Mouse (Mus musculus): ENCODE measurements around the gene Kif20b.

The Kif20b gene

GRCm38 (mm10) chr19:34920531-34920930 is 1.6 kb upstream of the Kif20b start:
- DNase-seq (ENCODE audit: low spot score) = no peak

- no peak for DNase-seq (ENCODE audit: low spot score)
Measured at GRCm38 (mm10) chr19:34921253-34921651, 909 bp upstream of the Kif20b start.

GRCm38 (mm10) chr19:34922603-34922963 is 422 bp downstream of the Kif20b start:
- no peak for DNase-seq (ENCODE audit: low spot score)

- no peak for DNase-seq (ENCODE audit: low spot score)
Measured at GRCm38 (mm10) chr19:34947206-34947605, 25.0 kb downstream of the Kif20b start.

- no peak for DNase-seq (ENCODE audit: low spot score)
Measured at GRCm38 (mm10) chr19:34953842-34954541, 31.8 kb downstream of the Kif20b start.

- DNase-seq (ENCODE audit: low spot score) = no peak
Measured at GRCm38 (mm10) chr19:34959369-34959768, 37.2 kb downstream of the Kif20b start.

- DNase-seq (ENCODE audit: low spot score) = no peak
Measured at GRCm38 (mm10) chr19:34984742-34985141, 62.6 kb downstream of the Kif20b start.

- DNase-seq (ENCODE audit: low spot score) = no peak
Measured at GRCm38 (mm10) chr19:34990443-34990842, 68.3 kb downstream of the Kif20b start.

- no peak for DNase-seq (ENCODE audit: low spot score)
Measured at GRCm38 (mm10) chr19:34992969-34993527, 70.9 kb downstream of the Kif20b start.

GRCm38 (mm10) chr19:35015058-35015457 is 92.9 kb downstream of the Kif20b start:
- no peak for DNase-seq (ENCODE audit: low spot score)

- no peak for DNase-seq (ENCODE audit: low spot score)
Measured at GRCm38 (mm10) chr19:35017474-35018208, 95.5 kb downstream of the Kif20b start.

GRCm38 (mm10) chr19:35018209-35018581 is 96.0 kb downstream of the Kif20b start:
- no peak for DNase-seq (ENCODE audit: low spot score)

All from ovary, adult 18-20 months (tissue).